Mouse (Mus musculus): Measurements from ENCODE around the gene Alpl. TPM values are rescaled to one million over a fixed set of nuclear protein-coding genes. Genes with fewer than 3 reads are reported as not detected.

Alpl gene
- total and polyA plus RNA-seq, 3 experiments, result 62.9 to 164 (median 115) TPM

DNA sequence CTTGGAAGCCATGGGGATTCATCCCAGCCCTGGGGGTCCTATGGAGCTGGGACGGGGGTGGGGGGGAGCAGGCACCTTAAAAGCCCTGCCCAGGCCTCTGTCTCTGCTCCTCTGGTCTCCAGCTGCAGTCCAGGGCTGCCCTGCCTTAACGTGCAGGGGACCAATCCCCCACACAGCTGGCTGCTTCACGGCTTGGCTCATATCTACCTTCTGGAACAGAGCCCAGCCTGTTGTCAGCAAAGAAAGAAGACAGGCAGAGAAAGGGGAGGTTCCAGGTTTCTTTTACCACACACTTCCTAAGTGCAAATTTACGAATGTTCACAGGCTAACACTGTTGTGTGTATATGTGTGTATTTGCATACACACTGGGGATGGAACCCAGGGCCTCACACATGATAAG is 100.3 kb downstream of the Alpl start:
- Histone ChIP-seq H3K36me3 (replicated peaks in 1 of 2; ENCODE audit: control insufficient read depth in 1 of 2, insufficient read depth in 1 of 2, low read length in 1 of 2) (no peaks in the 10 kb centered on the region), H3K9me3 (replicated peaks; ENCODE audit: low read length) (peaks cover 3% of the 10 kb centered on the region), H3K4me2 (ENCODE audit: insufficient read depth, low read depth, poor library complexity, severe bottlenecking) (no peak overlapping the region), H3K4me3 (replicated peaks in 1 of 3; ENCODE audit: low read depth in 2 of 3, low read length in 2 of 3, poor library complexity in 1 of 3) (no peak overlapping the region), H3K27me3 (replicated peaks) (peaks cover 87% of the 10 kb centered on the region), H3K9ac (ENCODE audit: insufficient read depth, low read depth) (no peak overlapping the region), H3K79me2 (replicated peaks; ENCODE audit: control insufficient read depth, extremely low read depth, insufficient read depth, poor library complexity, severe bottlenecking) (no peaks in the 10 kb centered on the region), H3K4me1 (ENCODE audit: control insufficient read depth in 1 of 2, insufficient read depth in 2 of 2) (no peaks in the 10 kb centered on the region), H3K27ac (ENCODE audit: insufficient read depth, low read depth) (no peak overlapping the region)
- TF ChIP-seq ZNF384 (IDR thresholded peaks at IDR 0.05; ENCODE audit: low read depth, low read length), result no peak
- TF ChIP-seq UBTF (IDR thresholded peaks at IDR 0.05; ENCODE audit: low read depth, low read length), result no peak
- TF ChIP-seq GABPA (IDR thresholded peaks at IDR 0.05; ENCODE audit: insufficient replicate concordance, low read depth, low read length), result no peak
- TF ChIP-seq POLR2A (IDR thresholded peaks at IDR 0.05; ENCODE audit: low read depth, low read length), result no peak
- TF ChIP-seq RAD21 (IDR thresholded peaks at IDR 0.05; ENCODE audit: low read depth, low read length), result no peak
- no peak for TF ChIP-seq EP300 (IDR thresholded peaks at IDR 0.05; ENCODE audit: low read length)
- TF ChIP-seq NRF1 (IDR thresholded peaks at IDR 0.05; ENCODE audit: low read depth, low read length), result no peak
- TF ChIP-seq TBP (conservative IDR thresholded peaks at IDR 0.05; ENCODE audit: low read depth, low read length), result no peak
- TF ChIP-seq USF1 (IDR thresholded peaks at IDR 0.05; ENCODE audit: low read depth, low read length), result no peak
- TF ChIP-seq MYC (IDR thresholded peaks at IDR 0.05; ENCODE audit: low read depth, low read length), result no peak
- in situ Hi-C loops (cut with MboI; ENCODE audit: low pct_ligation_motif_present, low pct_unique_long_range_greater_than_20kb, low sequenced_read_pairs), result no loop called here
- dilution Hi-C loops (cut with MboI; ENCODE audit: extremely low pct_ligation_motif_present, extremely low pct_unique_long_range_greater_than_20kb, low sequenced_read_pairs), result no loop called here
- DNase-seq (ENCODE audit: extremely low read depth), result no peak

DNA sequence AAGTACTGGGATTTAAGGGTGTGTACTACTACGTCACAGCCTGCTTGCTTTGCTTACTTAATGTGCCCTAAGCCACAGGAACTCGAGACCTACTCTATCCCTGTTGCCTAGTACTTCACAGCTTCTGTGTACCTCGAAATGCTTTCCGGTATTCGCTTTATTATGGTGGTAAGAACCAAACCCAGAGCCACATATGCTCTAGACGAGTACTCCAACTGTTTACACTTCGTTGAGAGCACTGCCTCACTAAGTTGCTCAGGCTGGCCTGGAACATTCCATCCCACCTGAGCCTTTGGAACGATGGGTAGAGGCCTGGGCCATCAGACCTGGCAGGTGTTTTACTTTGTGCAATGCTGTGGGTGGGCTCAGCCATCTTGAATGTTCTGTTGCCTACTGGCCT is 100.9 kb downstream of the Alpl start:
- no peak for DNase-seq (ENCODE audit: extremely low read depth)
- in situ Hi-C loops (cut with MboI; ENCODE audit: low pct_ligation_motif_present, low pct_unique_long_range_greater_than_20kb, low sequenced_read_pairs), result no loop called here
- Histone ChIP-seq H3K4me1 (ENCODE audit: control insufficient read depth in 1 of 2, insufficient read depth in 2 of 2) (no peaks in the 10 kb centered on the region), H3K9me3 (replicated peaks; ENCODE audit: low read length) (peaks cover 3% of the 10 kb centered on the region), H3K79me2 (replicated peaks; ENCODE audit: control insufficient read depth, extremely low read depth, insufficient read depth, poor library complexity, severe bottlenecking) (no peaks in the 10 kb centered on the region), H3K9ac (ENCODE audit: insufficient read depth, low read depth) (no peak overlapping the region), H3K4me3 (replicated peaks in 1 of 3; ENCODE audit: low read depth in 2 of 3, low read length in 2 of 3, poor library complexity in 1 of 3) (no peak overlapping the region), H3K27me3 (replicated peaks) (peaks cover 87% of the 10 kb centered on the region), H3K36me3 (replicated peaks in 1 of 2; ENCODE audit: control insufficient read depth in 1 of 2, insufficient read depth in 1 of 2, low read length in 1 of 2) (no peaks in the 10 kb centered on the region), H3K4me2 (ENCODE audit: insufficient read depth, low read depth, poor library complexity, severe bottlenecking) (no peak overlapping the region), H3K27ac (ENCODE audit: insufficient read depth, low read depth) (no peak overlapping the region)
- no peak for TF ChIP-seq ZKSCAN1 (IDR thresholded peaks at IDR 0.05; ENCODE audit: borderline replicate concordance, low read depth, low read length)
- TF ChIP-seq RAD21 (IDR thresholded peaks at IDR 0.05; ENCODE audit: low read depth, low read length), result no peak
- no peak for TF ChIP-seq MAFK (IDR thresholded peaks at IDR 0.05; ENCODE audit: insufficient replicate concordance, low read length)
- TF ChIP-seq ETS1 (conservative IDR thresholded peaks at IDR 0.05; ENCODE audit: low read depth, low read length), result no peak
- TF ChIP-seq PAX5 (IDR thresholded peaks at IDR 0.05; ENCODE audit: low read length), result no peak
- TF ChIP-seq TBP (conservative IDR thresholded peaks at IDR 0.05; ENCODE audit: low read depth, low read length), result no peak
- no peak for TF ChIP-seq USF2 (conservative IDR thresholded peaks at IDR 0.05; ENCODE audit: low read depth, low read length)
- TF ChIP-seq BHLHE40 (IDR thresholded peaks at IDR 0.05; ENCODE audit: low read depth, low read length), result no peak
- TF ChIP-seq JUN (IDR thresholded peaks at IDR 0.05; ENCODE audit: insufficient read depth, low read depth, low read length), result no peak
- TF ChIP-seq MXI1 (IDR thresholded peaks at IDR 0.05; ENCODE audit: low read depth, low read length), result no peak
- TF ChIP-seq UBTF (IDR thresholded peaks at IDR 0.05; ENCODE audit: low read depth, low read length), result no peak
- TF ChIP-seq CHD1 (IDR thresholded peaks at IDR 0.05; ENCODE audit: low read depth, low read length), result no peak
- dilution Hi-C loops (cut with MboI; ENCODE audit: extremely low pct_ligation_motif_present, extremely low pct_unique_long_range_greater_than_20kb, low sequenced_read_pairs), result no loop called here

Data from CH12.LX (cell line).